Mouse (Mus musculus): ENCODE measurements at regions not wholly inside any gene's neighbourhood (a gene's known extent, or its start where the extent isn't known, plus 50 kb on each side); places are given as distances from the start of the nearest gene placed in this dataset.

GRCm38 (mm10) chr3:83479251-83479650 lies 286.9 kb upstream of the Sfrp2 start:
- no peaks in the 10 kb centered on the region for H3K27me3 ChIP-seq (ENCODE audit: control insufficient read depth, insufficient read depth, low read length)
- no peak overlapping the region for H3K27ac ChIP-seq (ENCODE audit: control insufficient read depth, insufficient read depth, low read depth, low read length)
- H3K4me3 ChIP-seq (ENCODE audit: control insufficient read depth, low read depth, low read length), result no peak overlapping the region
- no peak for TF ChIP-seq CTCF (IDR thresholded peaks at IDR 0.05; ENCODE audit: control insufficient read depth, insufficient read depth, insufficient replicate concordance, low read depth, low read length)
- no peak for TF ChIP-seq POLR2A (IDR thresholded peaks at IDR 0.05; ENCODE audit: control insufficient read depth, low read depth, low read length)
- no peaks in the 10 kb centered on the region for H3K36me3 ChIP-seq (ENCODE audit: control insufficient read depth, insufficient read depth, low read length)
- no peaks in the 10 kb centered on the region for H3K4me1 ChIP-seq (ENCODE audit: control insufficient read depth, insufficient read depth, low read length)

DNA sequence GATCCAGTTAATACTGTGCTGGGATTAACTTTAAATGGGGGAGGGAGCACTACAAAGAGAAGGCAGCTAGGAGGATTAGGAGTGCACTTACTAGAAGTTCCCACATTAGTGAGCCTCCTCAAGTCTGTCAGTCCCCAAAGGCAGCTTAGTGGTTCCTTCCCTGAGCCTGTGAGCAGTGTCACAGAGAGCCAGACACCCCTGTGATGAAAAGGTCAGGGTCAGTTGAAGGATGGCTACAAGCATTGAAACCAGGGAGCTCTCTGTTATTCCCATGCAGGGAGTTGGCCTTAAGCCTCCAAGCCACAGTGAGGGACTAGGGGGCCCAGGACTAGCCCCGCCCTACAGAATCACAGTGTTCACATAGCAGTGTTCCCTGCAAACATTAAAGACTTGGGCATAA lies 285.9 kb upstream of the Sfrp2 start:
- H3K27ac ChIP-seq (ENCODE audit: control insufficient read depth, insufficient read depth, low read depth, low read length), result no peak overlapping the region
- no peaks in the 10 kb centered on the region for H3K4me1 ChIP-seq (ENCODE audit: control insufficient read depth, insufficient read depth, low read length)
- no peaks in the 10 kb centered on the region for H3K36me3 ChIP-seq (ENCODE audit: control insufficient read depth, insufficient read depth, low read length)
- H3K4me3 ChIP-seq (ENCODE audit: control insufficient read depth, low read depth, low read length), result no peak overlapping the region
- H3K27me3 ChIP-seq (ENCODE audit: control insufficient read depth, insufficient read depth, low read length), result no peaks in the 10 kb centered on the region
- TF ChIP-seq CTCF (IDR thresholded peaks at IDR 0.05; ENCODE audit: control insufficient read depth, insufficient read depth, insufficient replicate concordance, low read depth, low read length) (no peak), POLR2A (IDR thresholded peaks at IDR 0.05; ENCODE audit: control insufficient read depth, low read depth, low read length) (no peak)

GRCm38 (mm10) chr3:83486192-83486716 lies 279.9 kb upstream of the Sfrp2 start:
- no peak for TF ChIP-seq POLR2A (IDR thresholded peaks at IDR 0.05; ENCODE audit: control insufficient read depth, low read depth, low read length)
- TF ChIP-seq CTCF (IDR thresholded peaks at IDR 0.05; ENCODE audit: control insufficient read depth, insufficient read depth, insufficient replicate concordance, low read depth, low read length), result no peak

GRCm38 (mm10) chr3:83495584-83495983 lies 270.5 kb upstream of the Sfrp2 start:
- TF ChIP-seq CTCF (IDR thresholded peaks at IDR 0.05; ENCODE audit: control insufficient read depth, insufficient read depth, insufficient replicate concordance, low read depth, low read length) (no peak), POLR2A (IDR thresholded peaks at IDR 0.05; ENCODE audit: control insufficient read depth, low read depth, low read length) (no peak)
- no peaks in the 10 kb centered on the region for H3K36me3 ChIP-seq (ENCODE audit: control insufficient read depth, insufficient read depth, low read length)

More at GRCm38 (mm10) chr3:83486192-83486716, 279.9 kb upstream of the Sfrp2 start:
- H3K4me3 ChIP-seq (ENCODE audit: control insufficient read depth, low read depth, low read length), result no peak overlapping the region
- no peaks in the 10 kb centered on the region for H3K4me1 ChIP-seq (ENCODE audit: control insufficient read depth, insufficient read depth, low read length)
- H3K27me3 ChIP-seq (ENCODE audit: control insufficient read depth, insufficient read depth, low read length), result no peaks in the 10 kb centered on the region
- no peak overlapping the region for H3K27ac ChIP-seq (ENCODE audit: control insufficient read depth, insufficient read depth, low read depth, low read length)
- no peaks in the 10 kb centered on the region for H3K36me3 ChIP-seq (ENCODE audit: control insufficient read depth, insufficient read depth, low read length)

DNA sequence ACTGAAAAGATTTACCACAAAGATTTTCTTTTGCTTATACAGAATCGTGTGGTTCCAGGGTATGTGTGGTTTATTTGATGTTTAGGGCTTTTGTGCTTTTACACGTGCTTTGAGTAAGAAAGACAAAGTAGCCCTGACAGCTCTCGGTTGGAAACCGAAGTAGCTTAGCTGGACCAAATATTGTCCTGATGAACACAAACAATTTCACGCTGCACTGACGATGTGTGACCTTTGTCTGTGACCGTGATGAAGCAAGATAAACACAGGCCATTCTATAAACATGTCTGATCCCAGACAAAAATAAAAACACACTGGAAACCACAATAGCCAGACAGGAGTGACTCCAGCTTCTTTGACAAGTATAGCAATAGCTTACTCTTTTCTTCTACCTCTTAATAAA lies 262.2 kb upstream of the Sfrp2 start:
- Histone ChIP-seq H3K4me1 (ENCODE audit: control insufficient read depth, insufficient read depth, low read length) (no peaks in the 10 kb centered on the region), H3K36me3 (ENCODE audit: control insufficient read depth, insufficient read depth, low read length) (no peaks in the 10 kb centered on the region), H3K27ac (ENCODE audit: control insufficient read depth, insufficient read depth, low read depth, low read length) (no peak overlapping the region), H3K4me3 (ENCODE audit: control insufficient read depth, low read depth, low read length) (no peak overlapping the region), H3K27me3 (ENCODE audit: control insufficient read depth, insufficient read depth, low read length) (no peaks in the 10 kb centered on the region)
- TF ChIP-seq POLR2A (IDR thresholded peaks at IDR 0.05; ENCODE audit: control insufficient read depth, low read depth, low read length) (no peak), CTCF (IDR thresholded peaks at IDR 0.05; ENCODE audit: control insufficient read depth, insufficient read depth, insufficient replicate concordance, low read depth, low read length) (no peak)

More at GRCm38 (mm10) chr3:83495584-83495983, 270.5 kb upstream of the Sfrp2 start:
- H3K4me1 ChIP-seq (ENCODE audit: control insufficient read depth, insufficient read depth, low read length), result no peaks in the 10 kb centered on the region
- no peaks in the 10 kb centered on the region for H3K27me3 ChIP-seq (ENCODE audit: control insufficient read depth, insufficient read depth, low read length)
- H3K4me3 ChIP-seq (ENCODE audit: control insufficient read depth, low read depth, low read length), result no peak overlapping the region
- no peak overlapping the region for H3K27ac ChIP-seq (ENCODE audit: control insufficient read depth, insufficient read depth, low read depth, low read length)

GRCm38 (mm10) chr3:83516614-83517013 lies 249.5 kb upstream of the Sfrp2 start:
- Histone ChIP-seq H3K4me3 (ENCODE audit: control insufficient read depth, low read depth, low read length) (no peak overlapping the region), H3K4me1 (ENCODE audit: control insufficient read depth, insufficient read depth, low read length) (no peaks in the 10 kb centered on the region), H3K27me3 (ENCODE audit: control insufficient read depth, insufficient read depth, low read length) (no peaks in the 10 kb centered on the region), H3K36me3 (ENCODE audit: control insufficient read depth, insufficient read depth, low read length) (no peaks in the 10 kb centered on the region), H3K27ac (ENCODE audit: control insufficient read depth, insufficient read depth, low read depth, low read length) (no peak overlapping the region)
- TF ChIP-seq CTCF (IDR thresholded peaks at IDR 0.05; ENCODE audit: control insufficient read depth, insufficient read depth, insufficient replicate concordance, low read depth, low read length), result no peak
- TF ChIP-seq POLR2A (IDR thresholded peaks at IDR 0.05; ENCODE audit: control insufficient read depth, low read depth, low read length), result no peak

GRCm38 (mm10) chr3:83517914-83518635 lies 248.0 kb upstream of the Sfrp2 start:
- no peak overlapping the region for H3K4me3 ChIP-seq (ENCODE audit: control insufficient read depth, low read depth, low read length)
- H3K4me1 ChIP-seq (ENCODE audit: control insufficient read depth, insufficient read depth, low read length), result no peaks in the 10 kb centered on the region
- no peak overlapping the region for H3K27ac ChIP-seq (ENCODE audit: control insufficient read depth, insufficient read depth, low read depth, low read length)
- H3K36me3 ChIP-seq (ENCODE audit: control insufficient read depth, insufficient read depth, low read length), result no peaks in the 10 kb centered on the region
- H3K27me3 ChIP-seq (ENCODE audit: control insufficient read depth, insufficient read depth, low read length), result no peaks in the 10 kb centered on the region
- TF ChIP-seq POLR2A (IDR thresholded peaks at IDR 0.05; ENCODE audit: control insufficient read depth, low read depth, low read length) (no peak), CTCF (IDR thresholded peaks at IDR 0.05; ENCODE audit: control insufficient read depth, insufficient read depth, insufficient replicate concordance, low read depth, low read length) (no peak)

All from testis, adult 2 months (tissue).